Mouse (Mus musculus) midbrain, embryonic 10.5 days (tissue): ENCODE data around the gene Abr. TPM values are rescaled to one million over a fixed set of nuclear protein-coding genes. Genes with fewer than 3 reads are reported as not detected.

Experiments
- DNase-seq: peaks from one replicate; pipeline ENCODE4 v3.0.0-alpha.2; 2017; ENCODE audit warnings: low spot score
- H3K27ac ChIP-seq: fragments of 300-500 bp; sonication (generic); replicated peaks from 2 replicates; pipeline ENCODE4 v1.5.1; 2016; ENCODE audit warnings: mild to moderate bottlenecking
- H3K27me3 ChIP-seq: fragments of 300-500 bp; sonication (generic); 2 replicates; pipeline ENCODE4 v1.6.1; 2016; ENCODE audit warnings: low read depth, mild to moderate bottlenecking; ENCODE audit not compliant: poor library complexity, severe bottlenecking
- H3K36me3 ChIP-seq: fragments of 300-500 bp; sonication (generic); 2 replicates; pipeline ENCODE4 v1.6.1; 2016; ENCODE audit warnings: mild to moderate bottlenecking, moderate library complexity
- H3K4me1 ChIP-seq: fragments of 300-500 bp; sonication (generic); 2 replicates; pipeline ENCODE4 v1.6.1; 2016
- H3K4me3 ChIP-seq: fragments of 300-500 bp; sonication (generic); 2 replicates; pipeline ENCODE4 v1.5.1; 2016; ENCODE audit warnings: mild to moderate bottlenecking, moderate library complexity
- H3K9me3 ChIP-seq: fragments of 300-500 bp; sonication (generic); replicated peaks from 2 replicates; pipeline ENCODE4 v1.6.1; 2016; ENCODE audit warnings: mild to moderate bottlenecking
- WGBS: fragments of 180-500 bp; shearing (Covaris S2); methylation state at CpG from one replicate; pipeline ENCODE4 v1.1.7; 2016; 5-methylcytosine and 5-hydroxymethylcytosine counted together
- polyA plus RNA-seq: library from polyadenylated mRNA; unstranded; fragments of >200 nt; fragmentation: Nextera tagmentation; extraction: Ambion mirVana; gene quantifications from 2 replicates; pipeline ENCODE4 v1.2.1, GENCODE M21; 2016

Abr gene
- polyA plus RNA-seq: 26.9 and 37.6 TPM in 2 replicates

DNA sequence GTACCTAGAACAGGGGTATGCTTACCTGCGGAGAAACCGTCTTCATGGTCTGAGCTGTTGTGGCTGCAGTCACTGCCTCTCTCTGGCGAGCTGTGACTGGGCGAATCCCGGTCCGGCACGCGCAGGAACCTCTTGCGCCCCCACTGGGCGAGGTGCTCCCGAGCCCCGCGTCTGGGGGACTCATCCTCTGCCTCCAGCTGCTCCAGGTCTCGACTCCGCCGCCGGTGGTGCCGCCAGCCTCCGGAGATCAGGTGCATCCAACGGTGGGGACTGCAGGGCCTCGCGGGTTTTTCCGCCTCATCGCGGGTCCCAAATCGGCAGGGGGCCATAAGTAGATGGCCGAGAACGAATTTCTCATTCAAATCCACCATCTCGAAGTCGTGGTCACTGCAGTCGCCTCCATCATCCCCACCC lies at the start of gene Abr:
Abr (minus strand) TSS at position 163 of the 414 bp plus-strand sequence.
- WGBS: under 1% methylated on average over 31 of the region's 31 CpGs
- Histone ChIP-seq H3K27ac (peak within 1 kb of the TSS; percentile 86), H3K36me3 (no peaks in the 10 kb centered on the region), H3K27me3 (peaks cover 72% of the 10 kb centered on the region), H3K4me1 (peaks cover 35% of the 10 kb centered on the region), H3K4me3 (peak within 1 kb of the TSS; percentile 84), H3K9me3 (0 out of 2 replicates have a peak, but pooled peaks cover 1% of the 10 kb centered on the region)
- peak; percentile 73 for DNase-seq

DNA sequence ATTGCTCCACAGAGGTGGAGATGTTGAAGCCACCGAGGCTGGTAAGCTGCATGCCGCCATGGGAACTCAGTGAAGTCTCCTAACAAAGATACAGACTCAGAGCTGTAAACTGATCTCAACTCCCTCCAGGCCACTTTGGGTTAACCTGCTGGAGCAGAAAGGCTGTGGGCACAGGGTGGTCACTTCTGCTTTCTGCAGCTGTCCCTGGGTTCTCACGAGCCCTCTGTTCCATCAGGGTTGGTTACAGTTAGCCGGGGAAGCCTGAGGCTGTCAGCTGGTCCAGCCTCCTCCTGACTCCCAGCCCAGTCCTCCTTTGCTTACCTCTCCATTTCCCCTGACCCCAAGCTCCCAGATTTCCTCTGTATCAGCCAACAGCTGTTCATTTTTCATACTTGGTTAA lies 45.7 kb upstream of the Abr start:
- Histone ChIP-seq H3K9me3 (no peaks in the 10 kb centered on the region), H3K4me1 (peaks cover 24% of the 10 kb centered on the region), H3K27me3 (peaks cover 100% of the 10 kb centered on the region), H3K36me3 (no peaks in the 10 kb centered on the region), H3K4me3 (no peak overlapping the region), H3K27ac (no peak overlapping the region)
- WGBS: 29% methylated on average over 4 of the region's 4 CpGs
- no peak for DNase-seq

DNA sequence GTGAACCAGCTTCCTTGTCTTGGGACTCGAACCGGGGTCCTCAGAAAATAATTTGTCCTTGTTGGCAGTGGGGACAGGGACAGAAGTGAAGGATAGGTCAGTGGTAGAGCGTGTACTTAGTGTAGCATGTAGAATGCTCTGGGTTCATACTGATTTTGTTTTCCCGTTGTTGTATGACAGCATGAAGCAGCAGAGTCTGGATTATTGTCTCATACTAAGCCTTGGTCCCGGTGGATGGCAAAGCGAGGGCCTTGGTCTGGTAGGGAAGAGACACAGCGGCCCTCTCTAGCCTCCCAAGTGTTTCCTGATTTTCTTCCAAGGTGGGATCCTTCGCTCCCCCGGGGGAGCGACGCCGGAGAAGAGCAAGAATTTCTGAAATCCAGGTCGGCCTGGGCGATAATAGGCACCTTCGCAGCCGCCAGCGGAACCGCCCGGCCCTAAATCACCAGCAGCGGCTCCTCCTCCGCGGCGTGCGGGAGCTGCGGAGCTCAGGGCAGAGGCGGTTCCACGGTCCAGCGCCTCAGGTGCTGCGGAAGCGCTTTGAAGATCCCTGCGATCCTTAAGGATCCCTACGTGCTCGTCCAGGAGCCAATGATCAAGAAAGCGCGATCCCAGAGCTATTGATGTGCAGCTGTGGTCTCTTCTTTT lies 44.0 kb upstream of the Abr start:
- Histone ChIP-seq H3K27ac (peak overlapping the region; percentile 52), H3K4me3 (peak overlapping the region; percentile 52), H3K27me3 (peaks cover 83% of the 10 kb centered on the region), H3K9me3 (no peaks in the 10 kb centered on the region), H3K4me1 (peaks cover 15% of the 10 kb centered on the region), H3K36me3 (no peaks in the 10 kb centered on the region)
- 8% methylated on average over 35 of the region's 35 CpGs for WGBS
- DNase-seq: peak; percentile 31

DNA sequence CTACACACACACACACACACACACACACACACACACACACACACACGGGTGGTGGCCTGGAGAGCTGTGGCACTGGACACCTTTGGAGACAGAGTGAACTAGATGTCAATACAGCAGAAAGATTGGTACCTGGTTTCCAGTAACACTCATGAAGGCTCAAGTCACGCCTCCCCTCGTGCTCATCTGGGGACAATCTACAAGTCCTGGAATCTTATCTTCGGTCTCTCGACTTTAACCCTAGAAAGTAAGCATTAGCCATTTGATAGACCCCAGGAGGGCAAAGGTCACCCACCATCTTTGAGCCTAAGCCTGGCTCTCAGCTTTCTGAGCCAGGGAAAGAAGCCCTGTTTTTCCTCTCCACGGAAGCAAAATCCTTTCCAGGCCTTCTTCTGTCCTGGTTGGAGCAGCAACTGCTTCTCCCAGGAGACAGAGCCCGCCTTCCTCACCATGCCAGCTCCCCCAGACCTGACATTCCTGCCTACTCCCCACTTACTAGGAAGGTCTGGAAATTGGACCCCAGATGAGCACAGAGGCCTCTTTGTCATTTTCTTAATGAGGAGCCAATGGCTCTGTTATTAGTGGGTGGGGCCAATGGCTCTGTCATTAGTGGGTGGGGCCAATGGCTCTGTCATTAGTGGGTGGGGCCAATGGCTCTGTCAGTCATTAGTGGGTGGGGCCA lies 39.8 kb upstream of the Abr start:
- Histone ChIP-seq H3K27ac (no peak overlapping the region), H3K4me1 (peaks cover 10% of the 10 kb centered on the region), H3K4me3 (no peak overlapping the region), H3K27me3 (peaks cover 41% of the 10 kb centered on the region), H3K9me3 (no peaks in the 10 kb centered on the region), H3K36me3 (no peaks in the 10 kb centered on the region)
- WGBS: 72% methylated on average over 7 of the region's 7 CpGs
- DNase-seq: no peak

DNA sequence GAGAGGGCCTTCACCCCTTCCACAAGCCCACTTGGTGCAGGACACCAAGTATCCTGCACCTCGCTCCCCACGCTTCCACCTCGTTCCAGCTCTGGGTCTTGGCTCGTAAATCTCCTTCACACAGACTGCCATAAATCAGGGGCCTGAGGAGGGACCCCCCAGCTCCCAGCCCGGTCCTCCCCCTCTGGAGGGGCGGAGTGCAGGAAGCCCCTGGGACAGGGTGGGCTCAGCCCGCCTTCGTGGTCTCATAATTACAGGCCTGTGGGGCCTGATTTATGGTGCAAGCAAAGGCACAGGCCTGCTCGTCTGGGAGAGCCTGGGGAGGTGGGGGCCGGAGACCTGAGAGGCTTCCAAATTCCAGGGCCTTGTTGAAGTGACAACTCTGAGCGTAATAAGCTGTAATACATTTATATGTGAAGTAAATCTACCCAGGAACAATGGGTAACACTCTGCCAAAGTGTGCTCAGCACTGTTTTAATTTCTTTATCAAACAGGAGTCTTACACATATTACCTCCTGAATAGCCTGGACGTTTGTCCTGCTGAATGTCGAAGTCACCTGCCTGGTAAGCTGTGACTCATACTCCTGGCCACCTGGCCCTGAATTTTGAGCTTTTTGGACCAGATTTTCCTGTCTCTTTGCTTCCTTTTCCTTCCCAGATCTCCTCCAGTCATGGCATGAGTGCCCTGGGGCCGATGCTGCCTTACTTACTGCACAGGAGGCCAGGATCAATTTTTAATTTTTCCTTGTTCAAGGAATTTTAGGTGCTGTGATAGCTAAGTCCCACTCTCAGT lies 37.2 kb upstream of the Abr start:
- no peak overlapping the region for H3K27ac ChIP-seq
- no peaks in the 10 kb centered on the region for H3K36me3 ChIP-seq
- 86% methylated on average over 14 of the region's 14 CpGs for WGBS
- H3K4me3 ChIP-seq: no peak overlapping the region
- no peaks in the 10 kb centered on the region for H3K9me3 ChIP-seq
- no peaks in the 10 kb centered on the region for H3K4me1 ChIP-seq
- no peak for DNase-seq
- peaks cover 16% of the 10 kb centered on the region for H3K27me3 ChIP-seq

DNA sequence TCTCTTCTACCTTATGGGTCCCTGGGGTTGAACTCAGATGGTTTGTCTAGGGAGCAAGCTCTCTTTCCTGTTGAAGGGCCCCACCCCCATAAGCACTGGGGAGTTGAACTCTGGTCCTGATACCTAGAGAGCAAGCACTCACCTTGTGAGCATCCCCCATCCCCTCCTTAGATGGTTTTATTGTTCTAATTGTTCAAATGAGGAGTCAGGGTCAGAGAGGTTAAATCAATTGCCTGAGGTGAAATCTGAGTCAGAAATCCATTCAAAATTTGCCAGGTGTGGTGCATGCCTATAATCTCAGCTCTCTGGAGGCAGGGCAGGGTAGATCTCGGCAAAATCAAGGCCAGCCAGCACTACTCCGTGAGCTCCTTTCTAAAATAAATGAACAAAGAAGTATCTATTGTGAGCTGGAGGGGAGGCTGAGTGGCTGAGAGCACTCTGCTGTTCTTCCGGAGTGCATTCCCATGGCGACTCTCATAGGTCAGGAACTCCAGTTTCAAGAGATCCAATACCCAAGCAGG lies 35.4 kb upstream of the Abr start:
- H3K9me3 ChIP-seq: no peaks in the 10 kb centered on the region
- WGBS: 60% methylated on average over 4 of the region's 4 CpGs
- 0 out of 2 replicates have a peak, but pooled peaks cover 3% of the 10 kb centered on the region for H3K4me1 ChIP-seq
- no peak overlapping the region for H3K27ac ChIP-seq
- H3K36me3 ChIP-seq: no peaks in the 10 kb centered on the region
- DNase-seq: no peak
- no peak overlapping the region for H3K4me3 ChIP-seq
- H3K27me3 ChIP-seq: no peaks in the 10 kb centered on the region

DNA sequence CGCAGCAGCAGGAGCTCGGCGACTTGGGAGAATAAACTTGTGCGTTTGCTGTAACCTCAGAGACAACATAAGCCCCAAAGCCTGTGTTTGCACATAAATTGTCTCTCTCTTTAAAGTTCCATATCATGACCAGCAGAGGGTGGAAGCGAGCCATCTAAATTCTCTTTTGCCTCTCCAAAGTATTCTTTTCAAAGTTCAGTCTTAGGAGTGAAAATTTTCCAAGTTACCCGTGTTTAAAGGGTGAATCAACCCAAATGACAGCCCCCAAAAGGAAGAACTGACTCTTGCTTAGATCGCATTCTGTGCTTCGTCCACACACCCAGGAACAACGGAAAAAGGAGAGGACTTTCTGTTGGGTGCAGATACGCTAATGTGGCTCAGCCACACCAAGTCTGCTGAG lies 33.0 kb upstream of the Abr start:
- H3K36me3 ChIP-seq: no peaks in the 10 kb centered on the region
- peak overlapping the region; percentile 34 for H3K4me3 ChIP-seq
- H3K9me3 ChIP-seq: no peaks in the 10 kb centered on the region
- 13% methylated on average over 10 of the region's 10 CpGs for WGBS
- no peaks in the 10 kb centered on the region for H3K27me3 ChIP-seq
- no peak overlapping the region for H3K27ac ChIP-seq
- DNase-seq: peak; percentile 33
- peaks cover 12% of the 10 kb centered on the region for H3K4me1 ChIP-seq

DNA sequence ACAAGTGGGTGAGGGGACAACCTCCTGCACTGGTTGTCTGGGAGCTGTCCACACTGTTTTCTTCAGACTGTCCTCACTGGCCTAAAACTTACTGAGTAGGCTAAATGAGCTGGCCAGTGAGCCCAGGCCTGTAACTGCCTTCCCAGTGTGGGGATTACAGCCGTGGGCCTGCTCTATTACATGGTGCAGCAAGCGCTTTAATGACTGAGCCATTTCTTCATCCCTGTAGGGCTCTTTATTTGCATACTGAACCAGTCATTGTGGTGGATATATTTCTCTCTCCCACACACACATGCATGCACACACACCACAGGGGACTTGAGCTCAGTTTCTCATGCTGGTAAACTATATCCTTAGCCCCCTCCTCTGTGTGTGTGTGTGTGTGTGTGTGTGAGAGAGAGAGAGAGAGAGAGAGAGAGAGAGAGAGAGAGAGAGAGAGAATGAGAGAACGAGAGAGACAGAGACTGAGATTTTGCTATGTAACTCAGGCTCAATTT lies 30.8 kb upstream of the Abr start:
- Histone ChIP-seq H3K27ac (no peak overlapping the region), H3K27me3 (no peaks in the 10 kb centered on the region), H3K4me3 (no peak overlapping the region), H3K9me3 (no peaks in the 10 kb centered on the region), H3K4me1 (peaks cover 12% of the 10 kb centered on the region), H3K36me3 (no peaks in the 10 kb centered on the region)
- WGBS: 70% methylated on average over 3 of the region's 3 CpGs
- no peak for DNase-seq

DNA sequence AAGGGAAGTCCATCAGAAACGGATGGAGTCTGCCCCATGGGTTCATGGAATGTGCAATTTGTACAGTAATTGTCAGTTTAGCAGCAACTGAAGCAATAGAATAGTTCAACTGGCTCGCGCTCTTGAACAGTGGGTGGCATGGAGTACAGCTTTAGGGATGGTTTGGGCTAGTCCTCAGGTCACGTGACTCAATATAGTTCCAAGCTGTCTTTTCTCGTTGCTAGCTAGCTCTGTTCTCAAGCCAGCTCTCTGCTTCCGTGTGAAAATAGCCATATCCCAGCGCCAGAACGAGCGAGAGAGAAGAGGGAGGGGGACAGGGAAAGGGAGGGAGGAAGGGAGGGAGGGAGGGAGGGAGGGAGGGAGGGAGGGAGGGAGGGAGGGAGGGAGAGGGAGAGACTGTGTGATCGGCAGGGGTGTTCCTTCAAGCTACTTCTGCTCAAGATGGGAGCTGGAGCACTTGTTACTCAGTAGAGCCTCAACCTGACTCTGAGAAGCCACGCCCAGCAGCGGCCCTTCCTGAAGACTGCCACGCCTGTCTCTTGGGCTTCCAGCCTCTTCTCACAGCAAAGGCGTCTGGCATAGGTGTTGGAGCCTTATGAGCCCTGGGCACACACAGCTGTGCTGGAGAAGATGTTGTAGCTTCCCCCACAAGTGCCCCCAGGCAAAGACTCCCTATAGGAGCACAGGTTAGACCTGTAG lies 28.9 kb upstream of the Abr start:
- Histone ChIP-seq H3K9me3 (no peaks in the 10 kb centered on the region), H3K27me3 (peaks cover 14% of the 10 kb centered on the region), H3K36me3 (no peaks in the 10 kb centered on the region), H3K4me1 (peaks cover 29% of the 10 kb centered on the region), H3K27ac (no peak overlapping the region), H3K4me3 (no peak overlapping the region)
- no peak for DNase-seq
- 73% methylated on average over 14 of the region's 14 CpGs for WGBS

DNA sequence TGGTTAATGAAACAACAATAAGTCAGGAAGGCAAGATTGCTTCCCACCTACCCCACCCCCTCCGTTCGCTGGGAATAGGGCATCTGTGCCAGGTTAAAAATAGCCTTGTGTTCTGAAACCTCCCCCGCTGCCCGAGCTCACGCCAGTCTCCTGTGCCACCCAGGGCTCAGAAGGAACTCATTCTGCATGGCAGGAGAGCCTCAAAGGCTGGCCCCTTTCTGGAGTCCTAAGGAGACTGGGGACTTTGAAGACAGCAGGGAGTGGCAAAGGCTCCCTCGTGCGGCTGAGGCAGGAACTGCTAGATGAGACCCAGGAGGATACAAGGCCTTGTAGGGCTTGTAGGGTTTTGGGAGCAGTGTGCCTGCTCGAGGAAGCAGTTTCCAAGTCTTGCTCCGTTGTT lies 25.4 kb upstream of the Abr start:
- Histone ChIP-seq H3K4me1 (peaks cover 46% of the 10 kb centered on the region), H3K9me3 (no peaks in the 10 kb centered on the region), H3K27me3 (peaks cover 28% of the 10 kb centered on the region), H3K27ac (no peak overlapping the region), H3K4me3 (peak overlapping the region; percentile 39), H3K36me3 (no peaks in the 10 kb centered on the region)
- WGBS: 7% methylated on average over 9 of the region's 9 CpGs
- peak; percentile 83 for DNase-seq

DNA sequence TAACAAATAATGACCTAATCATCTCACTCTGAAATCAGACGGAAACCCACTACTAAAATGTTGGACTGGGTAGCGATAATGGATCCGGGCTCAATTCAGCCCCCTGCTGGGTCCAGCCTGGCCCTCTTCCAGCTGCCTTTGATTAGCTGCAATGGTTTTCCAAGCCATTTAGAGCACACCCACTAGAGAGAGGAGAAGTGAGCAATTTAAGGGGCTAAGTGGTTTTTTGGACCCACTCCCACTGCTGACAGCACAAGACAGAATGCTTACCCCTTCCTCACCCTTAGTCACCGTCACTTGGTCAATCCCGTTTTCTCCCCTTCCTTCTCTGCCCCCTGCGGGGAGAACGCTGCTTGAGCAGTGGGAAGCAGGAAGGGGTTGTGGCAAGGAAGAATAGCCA lies 24.9 kb upstream of the Abr start:
- Histone ChIP-seq H3K4me1 (peaks cover 42% of the 10 kb centered on the region), H3K4me3 (peak overlapping the region; percentile 39), H3K36me3 (no peaks in the 10 kb centered on the region), H3K27ac (no peak overlapping the region), H3K27me3 (peaks cover 28% of the 10 kb centered on the region), H3K9me3 (no peaks in the 10 kb centered on the region)
- WGBS: 5% methylated on average over 7 of the region's 7 CpGs
- DNase-seq: no peak

DNA sequence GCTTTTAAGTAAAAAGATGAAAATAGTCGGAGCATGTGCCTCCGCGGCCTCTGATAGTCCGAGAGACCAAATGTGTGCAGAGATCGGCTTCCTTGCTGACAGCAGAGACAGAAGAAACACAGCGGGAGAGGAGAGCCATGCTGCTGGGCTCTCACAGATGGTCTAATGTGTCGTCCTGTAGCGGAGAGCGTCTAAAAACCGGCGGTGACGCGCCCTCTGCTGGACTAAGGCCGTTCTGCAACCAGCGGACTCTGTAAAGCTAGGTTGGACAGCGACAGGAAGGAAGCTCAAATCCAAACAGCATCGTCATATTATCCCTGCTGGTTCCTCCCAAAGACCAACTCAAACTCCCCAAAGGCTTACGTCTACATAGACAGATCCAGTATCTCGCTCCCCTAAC lies 23.8 kb upstream of the Abr start:
- peak; percentile 92 for DNase-seq
- peak overlapping the region; percentile 47 for H3K4me3 ChIP-seq
- H3K4me1 ChIP-seq: peaks cover 38% of the 10 kb centered on the region
- under 1% methylated on average over 19 of the region's 19 CpGs for WGBS
- peaks cover 28% of the 10 kb centered on the region for H3K27me3 ChIP-seq
- H3K9me3 ChIP-seq: no peaks in the 10 kb centered on the region
- no peaks in the 10 kb centered on the region for H3K36me3 ChIP-seq
- peak overlapping the region; percentile 28; the same call in 1 of the 2 replicates for H3K27ac ChIP-seq
